9 mouse cellular contexts compared by ENCODE assay signal in the genomic region with DNA sequence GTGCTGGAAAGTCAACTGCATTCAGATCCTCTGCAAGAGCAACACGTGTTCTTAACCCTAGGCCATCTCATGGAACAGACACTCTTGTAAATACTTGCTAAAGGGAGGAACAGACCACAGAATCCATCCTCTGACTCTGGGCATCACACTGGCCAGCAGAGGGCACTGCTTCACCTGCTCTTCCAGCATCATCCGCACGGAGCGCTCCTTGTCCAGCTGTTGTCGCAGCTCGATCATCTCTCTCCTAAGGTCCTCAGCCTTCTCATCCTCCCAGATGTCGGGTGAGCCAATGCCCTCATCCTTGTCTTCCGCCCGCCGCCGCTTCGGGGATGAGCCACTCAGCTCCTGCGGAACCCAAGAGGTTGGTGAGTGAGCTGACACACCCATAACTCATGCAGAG. TPM values are rescaled to one million over a fixed set of nuclear protein-coding genes. Genes with fewer than 3 reads are reported as not detected.
DNase-seq lines count a peak whose midpoint lies in the region; ATAC-seq and TF ChIP-seq lines count a peak whose summit lies in the region.
"Had no signal": no experiment of that assay in that cellular context is flagged by ENCODE, and none has a peak within 500 bp of the region (broad histone marks: within the 10 kb centered on the region; RNA-seq: fewer than 3 reads in every experiment).

No protein-coding gene starts in this region.

- H3K4me2 ChIP-seq in lung, postnatal 0 days (replicated peaks; ENCODE audit: low read depth, low read length), result no peak overlapping the region
- H3K4me2 ChIP-seq: heart, embryonic 13.5 days had no signal

- no peak overlapping the region; the same call in 1 of the 2 replicates for H3K9ac ChIP-seq in ES-E14 (ENCODE audit: insufficient read depth, low read depth, low read length, poor library complexity, severe bottlenecking)
- H3K9ac ChIP-seq in lung, postnatal 0 days (replicated peaks; ENCODE audit: low read depth), result no peak overlapping the region

- intact Hi-C loops in heart, postnatal 36 days (cut with DNase I), result loop anchor here (1.0 to 10.0 kb wide), 3 partner anchors 17 to 476 kb away; a partner anchor contains a TSS

- H3K27ac ChIP-seq in ES-E14 (ENCODE audit: insufficient read depth, low read depth, low read length, poor library complexity, severe bottlenecking), result 0 out of 2 replicates have a peak overlapping the region, but pooled peaks have one; percentile 6
- no peak overlapping the region for H3K27ac ChIP-seq in forebrain, embryonic 10.5 days
- no peak overlapping the region for H3K27ac ChIP-seq in lung, postnatal 0 days (ENCODE audit: low read length)
- H3K27ac ChIP-seq: heart, embryonic 13.5 days had no signal

- DNase-seq in ES-E14 (ENCODE audit: low read depth, low spot score), result peak; percentile 70
- DNase-seq in c-Kit-positive CD71-negative TER-119-negative erythroid progenitor cells, embryonic 14.5 days (ENCODE audit: low read depth), result peak; percentile 56
- peak; percentile 60 for DNase-seq in forebrain, embryonic 10.5 days (ENCODE audit: extremely low spot score, low spot score)
- DNase-seq in heart, postnatal 36 days, result peak; percentile 73 to 74
- DNase-seq in large intestine, adult 2 months (ENCODE audit: low read depth, low spot score), result peak; percentile 57
- DNase-seq in lung, postnatal 0 days (ENCODE audit: low spot score), result peak; percentile 77
- peak; percentile 56 for DNase-seq in retina, adult 2 months (ENCODE audit: low read depth, low spot score)
- peak; percentile 47 to 74 for DNase-seq in urinary bladder, postnatal 4 days (ENCODE audit: low spot score in 2 of 2)

- peak; percentile 100 for TF ChIP-seq CTCF in lung, postnatal 0 days (IDR thresholded peaks at IDR 0.05)

- in situ Hi-C loops in ES-E14 (cut with MboI; ENCODE audit: low sequenced_read_pairs in 2 of 2, unreplicated experiment in 2 of 2), result no loop called here

- H3K36me3 ChIP-seq in ES-E14 (ENCODE audit: control insufficient read depth, insufficient read depth, low read length, poor library complexity, severe bottlenecking), result peaks cover 42% of the 10 kb centered on the region
- peaks cover 80% of the 10 kb centered on the region for H3K36me3 ChIP-seq in forebrain, embryonic 10.5 days (replicated peaks)
- H3K36me3 ChIP-seq in lung, postnatal 0 days (ENCODE audit: insufficient read depth, low read length), result 0 out of 2 replicates have a peak, but pooled peaks cover under 1% of the 10 kb centered on the region

- TF ChIP-seq EP300 in lung, postnatal 0 days (IDR thresholded peaks at IDR 0.05), result no peak

- no peak overlapping the region for H3K4me3 ChIP-seq in ES-E14 (ENCODE audit: insufficient read depth in 1 of 2, low read depth in 1 of 2, low read length in 2 of 2, poor library complexity in 1 of 2, severe bottlenecking in 1 of 2)
- no peak overlapping the region for H3K4me3 ChIP-seq in forebrain, embryonic 10.5 days
- no peak overlapping the region for H3K4me3 ChIP-seq in lung, postnatal 0 days (ENCODE audit: low read depth, low read length)
- H3K4me3 ChIP-seq: heart, embryonic 13.5 days had no signal

- H3K4me1 ChIP-seq in ES-E14 (ENCODE audit: control insufficient read depth in 2 of 2, insufficient read depth in 2 of 2, low read length in 2 of 2, poor library complexity in 1 of 2), result peaks cover 0 to 21% of the 10 kb centered on the region in 2 experiments; a peak in 2 of 4 replicates
- H3K4me1 ChIP-seq in forebrain, embryonic 10.5 days, result peaks cover 28% of the 10 kb centered on the region
- H3K4me1 ChIP-seq in lung, postnatal 0 days (ENCODE audit: insufficient read depth, low read depth, low read length), result no peaks in the 10 kb centered on the region

- peak; percentile 78 for ATAC-seq in lung, postnatal 0 days

- H3K9me3 ChIP-seq in ES-E14 (ENCODE audit: control insufficient read depth, insufficient read depth, low read depth, low read length), result no peaks in the 10 kb centered on the region
- H3K9me3 ChIP-seq in forebrain, embryonic 10.5 days, result no peaks in the 10 kb centered on the region
- no peaks in the 10 kb centered on the region for H3K9me3 ChIP-seq in lung, postnatal 0 days (ENCODE audit: low read length)
- H3K9me3 ChIP-seq: heart, embryonic 13.5 days had no signal

- H3K27me3 ChIP-seq in forebrain, embryonic 10.5 days (ENCODE audit: poor library complexity, severe bottlenecking), result no peaks in the 10 kb centered on the region
- H3K27me3 ChIP-seq in lung, postnatal 0 days (replicated peaks; ENCODE audit: insufficient read depth, low read length), result no peaks in the 10 kb centered on the region
- H3K27me3 ChIP-seq: heart, embryonic 13.5 days had no signal

- WGBS in forebrain, embryonic 10.5 days, result 46% methylated on average over 13 of the region's 13 CpGs
- 23% methylated on average over 13 of the region's 13 CpGs for WGBS in large intestine, adult 2 months
- WGBS in lung, postnatal 0 days, result 35% methylated on average over 13 of the region's 13 CpGs

TF ChIP-seq in ES-E14, 5 proteins besides CTCF, POLR2A, EP300 and RAD21:
- TF ChIP-seq ZC3H11A (IDR thresholded peaks at IDR 0.05; ENCODE audit: borderline replicate concordance, low read depth, low read length) (peak; percentile 42; the same call in 1 of the 2 replicates), HCFC1 (IDR thresholded peaks at IDR 0.05; ENCODE audit: borderline replicate concordance, insufficient read depth, low read length) (no peak), ZNF384 (IDR thresholded peaks at IDR 0.05; ENCODE audit: low read depth, low read length) (peak; percentile 64), CHD2 (IDR thresholded peaks at IDR 0.05; ENCODE audit: low read depth, low read length) (no peak), MAFK (IDR thresholded peaks at IDR 0.05; ENCODE audit: insufficient read depth, low read depth, low read length) (no peak)
TF ChIP-seq in ES-E14: peak in this region for 2.

RNA-seq across cellular contexts. Expression of a gene that starts 8.6 kb away (rescaled TPM):
- total RNA-seq in ES-E14 (2012; rRNA removed), result 15.4 and 19.0 TPM in 2 replicates
- 32.0 and 37.5 TPM in 2 replicates for polyA plus RNA-seq in forebrain, embryonic 10.5 days (2016; fragmentation: Nextera tagmentation; extraction: Ambion mirVana)
- total RNA-seq in heart, postnatal 36 days (2021), result 1 to 10 TPM; 4.4 to 4.6 TPM
- polyA plus RNA-seq in large intestine, adult 2 months (2012; rRNA removed), result 11.1 and 13.2 TPM in 2 replicates
- polyA plus RNA-seq in lung, postnatal 0 days (2015; fragmentation: Nextera tagmentation; extraction: Ambion mirVana), result 5.7 and 6.4 TPM in 2 replicates

RNA-seq across cellular contexts. Expression of a gene that starts 9.4 kb away (rescaled TPM):
- 24.0 and 28.0 TPM in 2 replicates for total RNA-seq in ES-E14 (2012; rRNA removed)
- 23.8 and 29.4 TPM in 2 replicates for polyA plus RNA-seq in forebrain, embryonic 10.5 days (2016; fragmentation: Nextera tagmentation; extraction: Ambion mirVana)
- total RNA-seq in heart, postnatal 36 days (2021), result 1,000 to 10,000 TPM in 1 of 2 experiments, 100 to 1,000 TPM in 1; 873 to 1,040 TPM
- polyA plus RNA-seq in large intestine, adult 2 months (2012; rRNA removed), result 2.9 and 3.3 TPM in 2 replicates
- 5.5 and 6.6 TPM in 2 replicates for polyA plus RNA-seq in lung, postnatal 0 days (2015; fragmentation: Nextera tagmentation; extraction: Ambion mirVana)

RNA-seq across cellular contexts. Expression of a gene that starts 43.5 kb away (rescaled TPM):
- 18.2 and 19.6 TPM in 2 replicates for total RNA-seq in ES-E14 (2012; rRNA removed)
- 22.5 and 23.2 TPM in 2 replicates for polyA plus RNA-seq in forebrain, embryonic 10.5 days (2016; fragmentation: Nextera tagmentation; extraction: Ambion mirVana)
- 10 to 100 TPM; 16.0 to 16.7 TPM for total RNA-seq in heart, postnatal 36 days (2021)
- 8.1 TPM in 2 replicates for polyA plus RNA-seq in large intestine, adult 2 months (2012; rRNA removed)
- 20.7 and 26.5 TPM in 2 replicates for polyA plus RNA-seq in lung, postnatal 0 days (2015; fragmentation: Nextera tagmentation; extraction: Ambion mirVana)
